Mouse (Mus musculus): ENCODE results near the gene Tpm4.

DNA sequence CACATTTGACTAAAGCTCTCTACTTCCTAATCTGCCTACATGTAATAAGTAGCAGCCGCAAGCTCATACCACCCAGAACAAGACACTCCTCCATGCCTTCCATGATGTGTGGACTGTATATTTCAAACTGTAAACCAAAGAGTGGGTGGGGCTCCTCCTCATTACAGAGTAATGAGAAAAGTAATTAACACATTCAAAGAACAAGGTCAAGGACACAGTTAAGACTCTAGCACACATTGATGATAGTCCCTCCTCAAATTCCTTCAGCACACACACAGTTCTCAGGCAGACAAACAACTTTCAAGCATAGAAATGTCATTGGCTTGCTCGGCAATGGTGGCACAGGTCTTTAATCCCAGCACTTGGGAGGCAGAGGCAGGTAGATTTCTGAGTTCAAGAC is 19.6 kb upstream of the Tpm4 start:
- TF ChIP-seq CTCF (IDR thresholded peaks at IDR 0.05; ENCODE audit: insufficient read depth, low read depth, low read length) = no peak
- TF ChIP-seq POLR2A (IDR thresholded peaks at IDR 0.05; ENCODE audit: insufficient read depth, low read depth, low read length) = no peak

Measured in olfactory bulb, adult 2 months (tissue).